Mouse (Mus musculus) kidney, postnatal 0 days (tissue): ENCODE results near the gene Ptpn13. TPM values are rescaled to one million over a fixed set of nuclear protein-coding genes. Genes with fewer than 3 reads are reported as not detected.

Experiments
- ATAC-seq: fragments of 200-750 bp; cut with Nextera tagmentation; replicated peaks from 2 replicates; pipeline ENCODE4 v1.8.0; 2017; ENCODE audit warnings: low read depth, moderate number of reproducible peaks, moderate TSS enrichment, moderate library complexity; ENCODE audit not compliant: low FRiP score
- DNase-seq: peaks from one replicate; pipeline ENCODE4 v3.0.0-alpha.2; 2016; ENCODE audit warnings: low spot score
- H3K27ac ChIP-seq: fragments of 300-500 bp; sonication (generic); 2 replicates; pipeline ENCODE4 v1.5.1; 2014; ENCODE audit warnings: mild to moderate bottlenecking
- H3K27me3 ChIP-seq: fragments of 300-500 bp; sonication (generic); 2 replicates; pipeline ENCODE4 v1.6.1; 2014; ENCODE audit warnings: low read length, mixed read lengths; ENCODE audit not compliant: insufficient read depth
- H3K36me3 ChIP-seq: fragments of 300-500 bp; sonication (generic); 2 replicates; pipeline ENCODE4 v1.6.1; 2014; ENCODE audit warnings: low read length, mixed read lengths; ENCODE audit not compliant: insufficient read depth
- H3K4me1 ChIP-seq: fragments of 300-500 bp; sonication (generic); replicated peaks from 2 replicates; pipeline ENCODE4 v1.6.1; 2014; ENCODE audit warnings: antibody characterized with exemption, low read length, mixed read lengths; ENCODE audit not compliant: insufficient read depth
- H3K4me2 ChIP-seq: fragments of 300-500 bp; sonication (generic); 2 replicates; pipeline ENCODE4 v1.6.1; 2014; ENCODE audit warnings: mild to moderate bottlenecking, low read length, moderate library complexity, mixed read lengths
- H3K4me3 ChIP-seq: fragments of 300-500 bp; sonication (generic); replicated peaks from 2 replicates; pipeline ENCODE4 v1.5.1; 2014; ENCODE audit warnings: low read depth, low read length
- H3K9ac ChIP-seq: fragments of 300-500 bp; sonication (generic); 2 replicates; pipeline ENCODE4 v1.6.1; 2014; ENCODE audit warnings: low read depth, low read length
- H3K9me3 ChIP-seq: fragments of 300-500 bp; sonication (generic); replicated peaks from 2 replicates; pipeline ENCODE4 v1.6.1; 2016; ENCODE audit warnings: low read length, inconsistent platforms, mixed read lengths
- CTCF ChIP-seq: IDR thresholded peaks from 2 replicates; pipeline ENCODE4 v1.5.1; 2016; ENCODE audit warnings: antibody characterized with exemption, low read depth, mild to moderate bottlenecking, moderate library complexity
- whole genome bisulfite sequencing: fragments of 180-500 bp; shearing (Covaris S2); extraction: QIAGEN DNeasy Blood & Tissue Kit; methylation state at CpG from one replicate; pipeline ENCODE4 v1.1.7; 2014; 5-methylcytosine and 5-hydroxymethylcytosine counted together
- polyA plus RNA-seq: library from polyadenylated mRNA; unstranded; fragments of >200 nt; fragmentation: Nextera tagmentation; extraction: Ambion mirVana; gene quantifications from 2 replicates; pipeline ENCODE4 v1.2.1, GENCODE M21; 2015

Ptpn13 gene
- polyA plus RNA-seq, 1 experiment from 2014 or later: 20.4 TPM

- Histone ChIP-seq H3K4me2 (no peak overlapping the region), H3K4me1 (no peaks in the 10 kb centered on the region), H3K27ac (no peak overlapping the region), H3K27me3 (no peaks in the 10 kb centered on the region), H3K9me3 (no peaks in the 10 kb centered on the region), H3K4me3 (no peak overlapping the region), H3K9ac (no peak overlapping the region), H3K36me3 (peaks cover 41% of the 10 kb centered on the region)
- ATAC-seq: no peak
- 55% methylated on average over 6 of the region's 6 CpGs for WGBS
- no peak for TF ChIP-seq CTCF
- DNase-seq: no peak
Measured at GRCm38 (mm10) chr5:103527437-103527718, 102.4 kb downstream of the Ptpn13 start.

GRCm38 (mm10) chr5:103530214-103530613 is 105.2 kb downstream of the Ptpn13 start:
- 85% methylated on average over 9 of the region's 9 CpGs for WGBS
- Histone ChIP-seq H3K9ac (no peak overlapping the region), H3K4me2 (no peak overlapping the region), H3K27me3 (no peaks in the 10 kb centered on the region), H3K4me3 (no peak overlapping the region), H3K27ac (no peak overlapping the region), H3K9me3 (no peaks in the 10 kb centered on the region), H3K4me1 (no peaks in the 10 kb centered on the region), H3K36me3 (peaks cover 28% of the 10 kb centered on the region)
- DNase-seq: no peak
- ATAC-seq: no peak
- TF ChIP-seq CTCF: no peak

- H3K4me1 ChIP-seq: no peaks in the 10 kb centered on the region
- no peaks in the 10 kb centered on the region for H3K9me3 ChIP-seq
- DNase-seq: peak; percentile 33
- no peak overlapping the region for H3K9ac ChIP-seq
- TF ChIP-seq CTCF: no peak
- H3K4me3 ChIP-seq: no peak overlapping the region
- peak overlapping the region; percentile 39 for H3K27ac ChIP-seq
- no peaks in the 10 kb centered on the region for H3K27me3 ChIP-seq
- peaks cover 35% of the 10 kb centered on the region for H3K36me3 ChIP-seq
- WGBS: 60% methylated on average over 11 of the region's 11 CpGs
- no peak overlapping the region for H3K4me2 ChIP-seq
- peak; percentile 85 for ATAC-seq
Measured at GRCm38 (mm10) chr5:103532841-103533390, 107.9 kb downstream of the Ptpn13 start.

- peak; percentile 58 for TF ChIP-seq CTCF
- DNase-seq: peak; percentile 42
- H3K36me3 ChIP-seq: peaks cover 21% of the 10 kb centered on the region
Measured at GRCm38 (mm10) chr5:103534454-103534853, 109.5 kb downstream of the Ptpn13 start.

GRCm38 (mm10) chr5:103537429-103537828 is 112.4 kb downstream of the Ptpn13 start:
- Histone ChIP-seq H3K4me2 (no peak overlapping the region), H3K9me3 (no peaks in the 10 kb centered on the region), H3K36me3 (peaks cover 19% of the 10 kb centered on the region; the same call in 1 of the 2 replicates), H3K9ac (no peak overlapping the region), H3K4me1 (no peaks in the 10 kb centered on the region), H3K27me3 (no peaks in the 10 kb centered on the region), H3K27ac (no peak overlapping the region), H3K4me3 (no peak overlapping the region)
- TF ChIP-seq CTCF: no peak
- DNase-seq (no peak), ATAC-seq (no peak)
- 40% methylated on average over 4 of the region's 4 CpGs for WGBS

More at GRCm38 (mm10) chr5:103534454-103534853, 109.5 kb downstream of the Ptpn13 start:
- WGBS: 55% methylated on average over 3 of the region's 3 CpGs
- Histone ChIP-seq H3K27ac (no peak overlapping the region), H3K9ac (no peak overlapping the region), H3K4me2 (no peak overlapping the region), H3K4me1 (no peaks in the 10 kb centered on the region), H3K27me3 (no peaks in the 10 kb centered on the region), H3K9me3 (no peaks in the 10 kb centered on the region), H3K4me3 (no peak overlapping the region)
- ATAC-seq: no peak

GRCm38 (mm10) chr5:103540612-103541011 is 115.6 kb downstream of the Ptpn13 start:
- TF ChIP-seq CTCF: no peak
- H3K27ac ChIP-seq: no peak overlapping the region
- no peak overlapping the region for H3K4me3 ChIP-seq
- no peak overlapping the region for H3K9ac ChIP-seq
- H3K36me3 ChIP-seq: peaks cover 32% of the 10 kb centered on the region
- no peaks in the 10 kb centered on the region for H3K9me3 ChIP-seq
- DNase-seq (no peak), ATAC-seq (no peak)
- no peak overlapping the region for H3K4me2 ChIP-seq
- H3K27me3 ChIP-seq: no peaks in the 10 kb centered on the region
- 78% methylated on average over 6 of the region's 6 CpGs for WGBS
- H3K4me1 ChIP-seq: no peaks in the 10 kb centered on the region

- H3K4me2 ChIP-seq: no peak overlapping the region
- no peak for DNase-seq
- no peaks in the 10 kb centered on the region for H3K9me3 ChIP-seq
- no peak overlapping the region for H3K4me3 ChIP-seq
- H3K27ac ChIP-seq: no peak overlapping the region
- no peak for TF ChIP-seq CTCF
- no peaks in the 10 kb centered on the region for H3K27me3 ChIP-seq
- WGBS: 50% methylated on average over 10 of the region's 10 CpGs
- no peaks in the 10 kb centered on the region for H3K4me1 ChIP-seq
- no peak for ATAC-seq
- H3K36me3 ChIP-seq: peaks cover 32% of the 10 kb centered on the region
- H3K9ac ChIP-seq: no peak overlapping the region
Measured at GRCm38 (mm10) chr5:103541136-103541535, 116.1 kb downstream of the Ptpn13 start.
